Mouse (Mus musculus) CH12.LX (cell line): ENCODE data around the gene Ebi3. TPM values are rescaled to one million over a fixed set of nuclear protein-coding genes. Genes with fewer than 3 reads are reported as not detected.
A peak's percentile ranks its signal among the peaks of the same experiment; 100 is the strongest.

Experiments
- DNase-seq: peaks from one replicate; pipeline ENCODE4 v3.0.0-alpha.2; 2013; ENCODE audit errors: extremely low read depth
- H3K27ac ChIP-seq: 2 replicates; pipeline ENCODE4 v1.5.1; 2012; ENCODE audit warnings: low read depth, mild to moderate bottlenecking, control low read depth, moderate library complexity; ENCODE audit not compliant: insufficient read depth
- H3K27me3 ChIP-seq: replicated peaks from 2 replicates; pipeline ENCODE3; 2012; ENCODE audit warnings: inconsistent platforms
- H3K36me3 ChIP-seq, 2 experiments: replicated peaks in 1 of 2; 2 replicates each; pipeline versions ENCODE3 to v1.6.1; 2012; ENCODE audit warnings: inconsistent platforms in 1 of 2, low read length in 1 of 2, mild to moderate bottlenecking in 1 of 2, mixed read lengths in 1 of 2, moderate library complexity in 1 of 2; ENCODE audit not compliant: control insufficient read depth in 1 of 2, insufficient read depth in 1 of 2
- H3K4me1 ChIP-seq, 2 experiments: 2 replicates each; pipeline ENCODE4 v1.6.1; 2012; ENCODE audit warnings: inconsistent platforms in 1 of 2, moderate library complexity in 1 of 2; ENCODE audit not compliant: insufficient read depth in 2 of 2, control insufficient read depth in 1 of 2
- H3K4me2 ChIP-seq: 2 replicates; pipeline ENCODE4 v1.6.1; 2012; ENCODE audit warnings: low read depth, mild to moderate bottlenecking, control low read depth; ENCODE audit not compliant: poor library complexity, insufficient read depth, severe bottlenecking
- H3K4me3 ChIP-seq, 3 experiments: fragments of 150-350 bp in 1 of 3; sonication (generic) in 1 of 3; replicated peaks in 1 of 3; 2 replicates each; pipeline versions ENCODE3 to v1.5.1; 2011 to 2012; ENCODE audit warnings: low read depth in 2 of 3, low read length in 2 of 3, mild to moderate bottlenecking in 2 of 3, moderate library complexity in 2 of 3, control low read depth in 1 of 3, improper control_type of control experiment in 1 of 3, inconsistent platforms in 1 of 3, mixed read lengths in 1 of 3; ENCODE audit not compliant: poor library complexity in 1 of 3
- H3K79me2 ChIP-seq: replicated peaks from 2 replicates; pipeline ENCODE4 v1.6.1; 2012; ENCODE audit warnings: mild to moderate bottlenecking, moderate library complexity; ENCODE audit not compliant: control insufficient read depth, poor library complexity, insufficient read depth, severe bottlenecking; ENCODE audit errors: extremely low read depth
- H3K9ac ChIP-seq: 2 replicates; pipeline ENCODE4 v1.6.1; 2012; ENCODE audit warnings: low read depth, mild to moderate bottlenecking, control low read depth, moderate library complexity; ENCODE audit not compliant: insufficient read depth
- H3K9me3 ChIP-seq: replicated peaks from 2 replicates; pipeline ENCODE3; 2012; ENCODE audit warnings: low read length, inconsistent platforms, mixed read lengths
- BHLHE40 ChIP-seq: IDR thresholded peaks from 2 replicates; pipeline ENCODE4 v1.6.1; 2011; ENCODE audit warnings: mild to moderate bottlenecking, low read depth, low read length, improper control_type of control experiment
- CHD1 ChIP-seq: IDR thresholded peaks from 2 replicates; pipeline ENCODE4 v1.6.1; 2012; ENCODE audit warnings: low read depth, low read length, improper control_type of control experiment, inconsistent platforms
- CHD2 ChIP-seq: IDR thresholded peaks from 2 replicates; pipeline ENCODE4 v1.6.1; 2011; ENCODE audit warnings: low read length, improper control_type of control experiment
- CTCF ChIP-seq, 2 experiments: IDR thresholded peaks in 1 of 2; conservative IDR thresholded peaks in 1 of 2; 2 replicates each; pipeline ENCODE4 v1.5.1; 2011 to 2012; ENCODE audit warnings: low read depth in 2 of 2, low read length in 2 of 2, improper control_type of control experiment in 1 of 2, inconsistent platforms in 1 of 2, mild to moderate bottlenecking in 1 of 2, moderate library complexity in 1 of 2
- EP300 ChIP-seq: IDR thresholded peaks from 2 replicates; pipeline ENCODE4 v1.6.1; 2011; ENCODE audit warnings: low read length, improper control_type of control experiment
- HCFC1 ChIP-seq: IDR thresholded peaks from 2 replicates; pipeline ENCODE4 v1.6.1; 2012; ENCODE audit warnings: low read depth, mild to moderate bottlenecking, inconsistent platforms, low read length, improper control_type of control experiment
- JUND ChIP-seq: conservative IDR thresholded peaks from 2 replicates; pipeline ENCODE4 v1.6.1; 2011; ENCODE audit warnings: low read depth, low read length, improper control_type of control experiment
- MAX ChIP-seq: IDR thresholded peaks from 2 replicates; pipeline ENCODE4 v1.6.1; 2011; ENCODE audit warnings: low read length, improper control_type of control experiment
- MEF2A ChIP-seq: IDR thresholded peaks from 2 replicates; pipeline ENCODE4 v1.6.1; 2014; ENCODE audit warnings: low read depth, mild to moderate bottlenecking, inconsistent platforms, low read length, improper control_type of control experiment, borderline replicate concordance
- MXI1 ChIP-seq: IDR thresholded peaks from 2 replicates; pipeline ENCODE4 v1.6.1; 2011; ENCODE audit warnings: mild to moderate bottlenecking, low read depth, low read length, improper control_type of control experiment
- MYC ChIP-seq: IDR thresholded peaks from 2 replicates; pipeline ENCODE4 v1.6.1; 2011; ENCODE audit warnings: low read depth, mild to moderate bottlenecking, improper control_type of control experiment, low read length
- NELFE ChIP-seq: IDR thresholded peaks from 2 replicates; pipeline ENCODE4 v1.6.1; 2011; ENCODE audit warnings: low read depth, low read length, improper control_type of control experiment
- NRF1 ChIP-seq: IDR thresholded peaks from 2 replicates; pipeline ENCODE4 v1.6.1; 2014; ENCODE audit warnings: low read depth, mild to moderate bottlenecking, inconsistent platforms, low read length, improper control_type of control experiment, moderate library complexity
- POLR2A ChIP-seq: IDR thresholded peaks from 2 replicates; pipeline ENCODE4 v1.6.1; 2011; ENCODE audit warnings: low read depth, mild to moderate bottlenecking, improper control_type of control experiment, low read length
- POLR2AphosphoS2 ChIP-seq: IDR thresholded peaks from 2 replicates; pipeline ENCODE4 v1.6.1; 2011; ENCODE audit warnings: low read depth, low read length, improper control_type of control experiment
- RAD21 ChIP-seq: IDR thresholded peaks from 2 replicates; pipeline ENCODE4 v1.6.1; 2011; ENCODE audit warnings: low read depth, mild to moderate bottlenecking, low read length, improper control_type of control experiment, moderate library complexity
- RCOR1 ChIP-seq: conservative IDR thresholded peaks from 2 replicates; pipeline ENCODE4 v1.6.1; 2012; ENCODE audit warnings: low read depth, mild to moderate bottlenecking, inconsistent platforms, low read length, improper control_type of control experiment
- SIN3A ChIP-seq: IDR thresholded peaks from 2 replicates; pipeline ENCODE4 v1.6.1; 2012; ENCODE audit warnings: low read length, improper control_type of control experiment, inconsistent platforms
- SMC3 ChIP-seq: IDR thresholded peaks from 2 replicates; pipeline ENCODE4 v1.6.1; 2011; ENCODE audit warnings: low read depth, low read length, improper control_type of control experiment
- TCF12 ChIP-seq: IDR thresholded peaks from 2 replicates; pipeline ENCODE4 v1.6.1; 2014; ENCODE audit warnings: low read depth, mild to moderate bottlenecking, inconsistent platforms, low read length, improper control_type of control experiment
- UBTF ChIP-seq: IDR thresholded peaks from 2 replicates; pipeline ENCODE4 v1.6.1; 2012; ENCODE audit warnings: low read depth, mild to moderate bottlenecking, inconsistent platforms, low read length, improper control_type of control experiment, moderate library complexity
- USF2 ChIP-seq: conservative IDR thresholded peaks from 2 replicates; pipeline ENCODE4 v1.6.1; 2011; ENCODE audit warnings: low read depth, low read length, improper control_type of control experiment
- ZKSCAN1 ChIP-seq: IDR thresholded peaks from 2 replicates; pipeline ENCODE4 v1.6.1; 2012; ENCODE audit warnings: low read depth, inconsistent platforms, low read length, improper control_type of control experiment, borderline replicate concordance
- ZNF384 ChIP-seq: IDR thresholded peaks from 2 replicates; pipeline ENCODE4 v1.6.1; 2012; ENCODE audit warnings: low read depth, low read length, improper control_type of control experiment, inconsistent platforms
- dilution Hi-C: fragments of 300-500 bp; cut with MboI; formaldehyde crosslinking; loops from 2 replicates; pipeline ENCODE4 v1.14.3; 2020; ENCODE audit warnings: low sequenced_read_pairs; ENCODE audit not compliant: extremely low pct_unique_long_range_greater_than_20kb, extremely low pct_ligation_motif_present
- in situ Hi-C: fragments of 300-500 bp; cut with MboI; formaldehyde crosslinking; loops from 3 replicates; pipeline ENCODE4 v1.14.3; 2019; ENCODE audit warnings: low sequenced_read_pairs, low pct_ligation_motif_present, low pct_unique_long_range_greater_than_20kb, mixed read lengths
- polyA plus RNA-seq: library from polyadenylated mRNA; unstranded; fragments of >175 nt; gene quantifications from 2 replicates; pipeline ENCODE4 v1.2.1, GENCODE M21; 2012; ENCODE audit warnings: low read depth; ENCODE audit not compliant: insufficient read length
- total RNA-seq, 2 experiments: library from RNA; depleted of rRNA; stranded (reverse); fragments of 300-350 nt in 1 of 2; fragments of >200 nt in 1 of 2; gene quantifications; 2 replicates each; pipeline ENCODE4 v1.2.3; 2012 to 2014

The Ebi3 gene
- total and polyA plus RNA-seq, 3 experiments: 60.3 to 207 (median 105) TPM

- in situ Hi-C loops: no loop called here
- dilution Hi-C loops: no loop called here
- no peak for DNase-seq
- Histone ChIP-seq H3K4me2 (no peak overlapping the region), H3K27me3 (no peaks in the 10 kb centered on the region), H3K27ac (peak overlapping the region; percentile 8; the same call in 1 of the 2 replicates), H3K36me3 (peaks cover 46 to 71% of the 10 kb centered on the region in 2 experiments), H3K4me1 (peaks cover 19 to 37% of the 10 kb centered on the region in 2 experiments), H3K9me3 (no peaks in the 10 kb centered on the region), H3K4me3 (no peak overlapping the region), H3K9ac (no peak overlapping the region), H3K79me2 (peaks cover 4% of the 10 kb centered on the region; the same call in 1 of the 2 replicates)
- TF ChIP-seq JUND (no peak), MXI1 (no peak), USF2 (no peak), SMC3 (no peak)
Observed at GRCm38 (mm10) chr17:55961631-55962030, 9.2 kb downstream of the Ebi3 start.

GRCm38 (mm10) chr17:55963171-55963570 lies 10.7 kb downstream of the Ebi3 start:
- dilution Hi-C loops (no loop called here), in situ Hi-C loops (no loop called here)
- no peaks in the 10 kb centered on the region for H3K9me3 ChIP-seq
- peaks cover 18 to 34% of the 10 kb centered on the region in 2 experiments for H3K4me1 ChIP-seq
- TF ChIP-seq NELFE (no peak), MYC (no peak), CTCF (conservative IDR thresholded peaks at IDR 0.05 in 1 of 2, IDR thresholded peaks at IDR 0.05 in 1 of 2; ENCODE audit: low read depth in 2 of 2, low read length in 2 of 2) (no peak), USF2 (no peak), UBTF (no peak), SIN3A (no peak), BHLHE40 (no peak), CHD2 (no peak), TCF12 (no peak), RCOR1 (no peak), ZNF384 (no peak), MAX (no peak)
- no peak overlapping the region for H3K4me3 ChIP-seq
- H3K27me3 ChIP-seq: no peaks in the 10 kb centered on the region
- no peak for DNase-seq
- no peak overlapping the region for H3K27ac ChIP-seq
- H3K4me2 ChIP-seq: no peak overlapping the region
- H3K9ac ChIP-seq: no peak overlapping the region
- peaks cover 4% of the 10 kb centered on the region; the same call in 1 of the 2 replicates for H3K79me2 ChIP-seq
- peaks cover 54 to 75% of the 10 kb centered on the region in 2 experiments for H3K36me3 ChIP-seq

- peaks cover 4% of the 10 kb centered on the region; the same call in 1 of the 2 replicates for H3K79me2 ChIP-seq
- no peak overlapping the region for H3K27ac ChIP-seq
- in situ Hi-C loops: no loop called here
- no peaks in the 10 kb centered on the region for H3K9me3 ChIP-seq
- TF ChIP-seq ZKSCAN1 (no peak), USF2 (no peak), POLR2A (no peak), ZNF384 (no peak), EP300 (no peak), NRF1 (no peak), UBTF (no peak), HCFC1 (no peak), MYC (no peak), RAD21 (no peak), CHD2 (no peak), TCF12 (no peak), MAX (no peak), POLR2AphosphoS2 (no peak), MEF2A (no peak), MXI1 (no peak), CHD1 (no peak), CTCF (conservative IDR thresholded peaks at IDR 0.05 in 1 of 2, IDR thresholded peaks at IDR 0.05 in 1 of 2; ENCODE audit: low read depth in 2 of 2, low read length in 2 of 2) (no peak)
- no peak overlapping the region for H3K4me2 ChIP-seq
- peaks cover 18 to 37% of the 10 kb centered on the region in 2 experiments for H3K4me1 ChIP-seq
- no peak overlapping the region for H3K4me3 ChIP-seq
- H3K36me3 ChIP-seq: peaks cover 54 to 88% of the 10 kb centered on the region in 2 experiments
- DNase-seq: no peak
- no peaks in the 10 kb centered on the region for H3K27me3 ChIP-seq
- H3K9ac ChIP-seq: no peak overlapping the region
- dilution Hi-C loops: no loop called here
Observed at GRCm38 (mm10) chr17:55964496-55964895, 12.1 kb downstream of the Ebi3 start.
